Mouse (Mus musculus): ENCODE measurements around the gene Rbfox1. TPM values are rescaled to one million over a fixed set of nuclear protein-coding genes. Genes with fewer than 3 reads are reported as not detected.

Rbfox1 gene
- polyA plus RNA-seq, 1 experiment from 2014 or later, result 3.3 TPM

DNA sequence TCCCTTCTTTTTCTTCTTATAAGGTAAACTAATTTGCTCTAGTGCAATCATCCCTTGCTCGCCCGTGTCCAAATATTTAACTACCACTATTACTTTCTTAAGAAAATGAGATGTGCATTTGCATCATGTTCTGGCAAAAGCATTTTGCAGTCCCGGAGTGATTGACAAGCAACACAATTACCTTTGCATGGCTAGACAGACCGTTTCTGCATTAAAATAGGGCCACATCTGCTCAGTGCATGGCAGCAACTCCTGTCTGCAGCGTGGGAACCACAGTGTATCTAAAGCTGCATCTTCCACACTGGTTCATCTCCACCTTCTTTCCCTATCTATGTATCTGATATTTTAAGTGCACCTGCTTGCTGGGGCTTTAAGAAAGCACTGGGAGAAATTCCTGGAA, 1473.9 kb downstream of the Rbfox1 start:
- ATAC-seq (replicated peaks; ENCODE audit: low FRiP score, low read depth) (no peak), DNase-seq (ENCODE audit: low spot score) (no peak)
- H3K9ac ChIP-seq (ENCODE audit: low read depth, low read length), result no peak overlapping the region
- TF ChIP-seq CTCF (IDR thresholded peaks at IDR 0.05; ENCODE audit: low read depth), result no peak
- no peaks in the 10 kb centered on the region for H3K36me3 ChIP-seq (ENCODE audit: insufficient read depth, low read length)
- no peak overlapping the region for H3K4me2 ChIP-seq (ENCODE audit: low read length)
- 88% methylated on average over 5 of the region's 5 CpGs for WGBS
- no peaks in the 10 kb centered on the region for H3K9me3 ChIP-seq (replicated peaks; ENCODE audit: low read length)
- H3K27me3 ChIP-seq (ENCODE audit: insufficient read depth, low read length), result no peaks in the 10 kb centered on the region
- no peak overlapping the region for H3K4me3 ChIP-seq (replicated peaks; ENCODE audit: low read depth, low read length)
- no peaks in the 10 kb centered on the region for H3K4me1 ChIP-seq (replicated peaks; ENCODE audit: insufficient read depth, low read length)
- no peak overlapping the region for H3K27ac ChIP-seq

DNA sequence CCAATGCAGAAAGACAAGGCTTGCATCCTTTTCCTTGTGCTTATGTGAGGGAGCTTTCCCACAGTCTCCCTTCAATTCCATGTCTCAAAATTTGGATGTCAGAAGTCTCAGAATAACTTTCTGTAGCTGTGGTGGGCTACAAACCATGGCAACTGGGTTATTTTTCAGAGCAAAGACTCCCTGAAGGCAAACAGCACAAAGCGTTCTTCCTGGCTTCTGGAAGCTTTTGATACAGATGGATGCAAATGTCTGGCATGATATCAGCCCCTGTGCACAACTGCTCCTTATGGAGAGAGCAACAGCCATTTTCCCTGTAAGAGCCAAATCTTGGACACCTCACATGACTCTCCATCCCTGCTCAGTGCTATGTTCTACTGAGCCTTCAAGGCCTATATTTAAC, 1475.6 kb downstream of the Rbfox1 start:
- ATAC-seq (replicated peaks; ENCODE audit: low FRiP score, low read depth), result no peak
- H3K27me3 ChIP-seq (ENCODE audit: insufficient read depth, low read length), result no peaks in the 10 kb centered on the region
- H3K27ac ChIP-seq, result no peak overlapping the region
- H3K36me3 ChIP-seq (ENCODE audit: insufficient read depth, low read length), result no peaks in the 10 kb centered on the region
- H3K9ac ChIP-seq (ENCODE audit: low read depth, low read length), result no peak overlapping the region
- no peaks in the 10 kb centered on the region for H3K9me3 ChIP-seq (replicated peaks; ENCODE audit: low read length)
- H3K4me1 ChIP-seq (replicated peaks; ENCODE audit: insufficient read depth, low read length), result no peaks in the 10 kb centered on the region
- WGBS, result 81% methylated on average over 1 of the region's 1 CpGs
- DNase-seq (ENCODE audit: low spot score), result no peak
- H3K4me2 ChIP-seq (ENCODE audit: low read length), result no peak overlapping the region
- H3K4me3 ChIP-seq (replicated peaks; ENCODE audit: low read depth, low read length), result no peak overlapping the region
- no peak for TF ChIP-seq CTCF (IDR thresholded peaks at IDR 0.05; ENCODE audit: low read depth)

GRCm38 (mm10) chr16:7365878-7366277, 1480.7 kb downstream of the Rbfox1 start:
- Histone ChIP-seq H3K4me2 (ENCODE audit: low read length) (no peak overlapping the region), H3K9me3 (replicated peaks; ENCODE audit: low read length) (no peaks in the 10 kb centered on the region), H3K36me3 (ENCODE audit: insufficient read depth, low read length) (no peaks in the 10 kb centered on the region), H3K27me3 (ENCODE audit: insufficient read depth, low read length) (no peaks in the 10 kb centered on the region), H3K4me1 (replicated peaks; ENCODE audit: insufficient read depth, low read length) (no peaks in the 10 kb centered on the region), H3K4me3 (replicated peaks; ENCODE audit: low read depth, low read length) (no peak overlapping the region), H3K27ac (no peak overlapping the region), H3K9ac (ENCODE audit: low read depth, low read length) (no peak overlapping the region)
- no peak for TF ChIP-seq CTCF (IDR thresholded peaks at IDR 0.05; ENCODE audit: low read depth)
- ATAC-seq (replicated peaks; ENCODE audit: low FRiP score, low read depth) (no peak), DNase-seq (ENCODE audit: low spot score) (no peak)

GRCm38 (mm10) chr16:7374146-7374545, 1489.0 kb downstream of the Rbfox1 start:
- Histone ChIP-seq H3K4me3 (replicated peaks; ENCODE audit: low read depth, low read length) (no peak overlapping the region), H3K4me2 (ENCODE audit: low read length) (no peak overlapping the region), H3K9me3 (replicated peaks; ENCODE audit: low read length) (no peaks in the 10 kb centered on the region), H3K27me3 (ENCODE audit: insufficient read depth, low read length) (no peaks in the 10 kb centered on the region), H3K4me1 (replicated peaks; ENCODE audit: insufficient read depth, low read length) (no peaks in the 10 kb centered on the region), H3K9ac (ENCODE audit: low read depth, low read length) (no peak overlapping the region), H3K27ac (no peak overlapping the region), H3K36me3 (ENCODE audit: insufficient read depth, low read length) (no peaks in the 10 kb centered on the region)
- ATAC-seq (replicated peaks; ENCODE audit: low FRiP score, low read depth) (no peak), DNase-seq (ENCODE audit: low spot score) (no peak)
- WGBS, result 48% methylated on average over 3 of the region's 3 CpGs
- TF ChIP-seq CTCF (IDR thresholded peaks at IDR 0.05; ENCODE audit: low read depth), result no peak

- Histone ChIP-seq H3K27me3 (ENCODE audit: insufficient read depth, low read length) (no peaks in the 10 kb centered on the region), H3K27ac (no peak overlapping the region), H3K4me2 (ENCODE audit: low read length) (no peak overlapping the region), H3K9me3 (replicated peaks; ENCODE audit: low read length) (no peaks in the 10 kb centered on the region), H3K4me3 (replicated peaks; ENCODE audit: low read depth, low read length) (no peak overlapping the region), H3K9ac (ENCODE audit: low read depth, low read length) (no peak overlapping the region), H3K36me3 (ENCODE audit: insufficient read depth, low read length) (no peaks in the 10 kb centered on the region), H3K4me1 (replicated peaks; ENCODE audit: insufficient read depth, low read length) (no peaks in the 10 kb centered on the region)
- no peak for TF ChIP-seq CTCF (IDR thresholded peaks at IDR 0.05; ENCODE audit: low read depth)
- WGBS, result 61% methylated on average over 2 of the region's 2 CpGs
- no peak for ATAC-seq (replicated peaks; ENCODE audit: low FRiP score, low read depth)
- DNase-seq (ENCODE audit: low spot score), result no peak
Measured at GRCm38 (mm10) chr16:7374674-7375073, 1489.5 kb downstream of the Rbfox1 start.

DNA sequence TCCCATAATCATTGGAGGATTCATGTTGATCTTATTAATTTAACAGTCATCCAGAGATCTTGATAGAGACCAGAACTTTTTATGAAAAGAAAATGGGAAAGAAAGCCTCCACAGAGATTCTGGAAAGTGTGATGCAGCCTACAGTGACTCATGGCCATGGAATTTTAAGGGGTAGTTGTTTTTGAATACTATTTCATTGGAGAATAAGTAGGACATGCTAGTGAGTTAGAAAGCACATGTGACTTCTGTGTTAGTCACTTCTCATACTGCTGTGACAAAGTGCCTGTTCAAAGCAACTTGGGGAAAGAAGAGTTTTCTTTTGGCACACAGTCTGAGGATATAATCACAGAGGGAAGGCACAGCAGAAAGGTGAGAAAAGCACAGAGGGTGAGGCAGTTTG, 1510.9 kb downstream of the Rbfox1 start:
- no peak for TF ChIP-seq CTCF (IDR thresholded peaks at IDR 0.05; ENCODE audit: low read depth)
- no peaks in the 10 kb centered on the region for H3K36me3 ChIP-seq (ENCODE audit: insufficient read depth, low read length)
- no peak for DNase-seq (ENCODE audit: low spot score)
- no peaks in the 10 kb centered on the region for H3K9me3 ChIP-seq (replicated peaks; ENCODE audit: low read length)
- no peak overlapping the region for H3K4me2 ChIP-seq (ENCODE audit: low read length)
- no peaks in the 10 kb centered on the region for H3K4me1 ChIP-seq (replicated peaks; ENCODE audit: insufficient read depth, low read length)
- no peak overlapping the region for H3K9ac ChIP-seq (ENCODE audit: low read depth, low read length)
- no peak overlapping the region for H3K4me3 ChIP-seq (replicated peaks; ENCODE audit: low read depth, low read length)
- H3K27ac ChIP-seq, result no peak overlapping the region
- H3K27me3 ChIP-seq (ENCODE audit: insufficient read depth, low read length), result no peaks in the 10 kb centered on the region
- ATAC-seq (replicated peaks; ENCODE audit: low FRiP score, low read depth), result no peak

DNA sequence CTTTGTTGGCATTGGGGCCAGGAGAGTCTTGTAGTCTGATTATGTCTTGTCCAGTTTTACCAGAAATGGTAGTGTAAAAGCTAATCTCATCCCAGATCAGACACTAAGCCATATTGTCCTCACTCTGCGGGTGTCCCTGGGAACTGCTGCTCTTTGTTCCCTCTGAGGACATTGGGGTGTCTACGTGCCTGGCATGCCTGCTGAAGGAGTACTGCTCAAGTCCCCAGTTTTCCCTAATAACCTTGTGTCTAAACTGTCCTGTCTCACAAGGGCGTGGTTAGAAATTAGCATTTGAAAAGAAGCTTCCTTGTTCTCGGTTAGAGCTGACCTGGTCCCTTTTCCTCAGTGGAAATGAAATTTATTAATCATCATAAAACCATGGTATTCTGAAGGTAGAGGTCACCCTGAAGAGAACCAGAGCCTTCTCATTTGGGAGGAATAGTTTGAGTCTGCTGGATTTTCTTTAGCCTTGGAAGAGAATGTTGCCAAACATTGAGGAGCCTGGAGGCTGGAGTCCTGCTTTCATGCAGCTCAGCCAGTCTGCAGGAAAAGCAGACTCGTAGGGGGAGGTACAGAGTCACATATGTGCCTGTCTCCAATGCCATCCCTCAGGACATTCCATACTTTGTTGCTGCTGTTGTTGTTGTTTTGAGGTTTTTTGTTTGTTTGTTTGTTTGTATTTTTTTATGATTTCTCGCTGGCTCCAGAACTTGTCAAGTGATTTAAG, 1519.8 kb downstream of the Rbfox1 start:
- no peaks in the 10 kb centered on the region for H3K4me1 ChIP-seq (replicated peaks; ENCODE audit: insufficient read depth, low read length)
- no peak overlapping the region for H3K27ac ChIP-seq
- H3K27me3 ChIP-seq (ENCODE audit: insufficient read depth, low read length), result no peaks in the 10 kb centered on the region
- H3K9ac ChIP-seq (ENCODE audit: low read depth, low read length), result no peak overlapping the region
- 65% methylated on average over 6 of the region's 6 CpGs for WGBS
- DNase-seq (ENCODE audit: low spot score), result no peak
- no peak overlapping the region for H3K4me2 ChIP-seq (ENCODE audit: low read length)
- no peak for ATAC-seq (replicated peaks; ENCODE audit: low FRiP score, low read depth)
- H3K4me3 ChIP-seq (replicated peaks; ENCODE audit: low read depth, low read length), result no peak overlapping the region
- no peaks in the 10 kb centered on the region for H3K36me3 ChIP-seq (ENCODE audit: insufficient read depth, low read length)
- TF ChIP-seq CTCF (IDR thresholded peaks at IDR 0.05; ENCODE audit: low read depth), result no peak
- no peaks in the 10 kb centered on the region for H3K9me3 ChIP-seq (replicated peaks; ENCODE audit: low read length)

Measured in kidney, postnatal 0 days (tissue).